Comparison of ENCODE assay signal across 8 mouse cellular contexts in genomic region chr6:113075261-113075660, GRCm38 (mm10). TPM values are rescaled to one million over a fixed set of nuclear protein-coding genes. Genes with fewer than 3 reads are reported as not detected.
DNase-seq lines count a peak whose midpoint lies in the region; ATAC-seq and TF ChIP-seq lines count a peak whose summit lies in the region.

No protein-coding gene starts in this region.

- peak; percentile 26 for DNase-seq in lung, embryonic 14.5 days
- no peak for DNase-seq in lung, postnatal 14 days
- peak; percentile 25 for DNase-seq in c-Kit-positive CD71-negative TER-119-negative erythroid progenitor cells, embryonic 14.5 days (ENCODE audit: low read depth)
- no peak for DNase-seq in intestine, embryonic 14.5 days (ENCODE audit: low spot score)
- no peak for DNase-seq in thymus, postnatal 36 days
- no peak for DNase-seq in left cerebral cortex, adult 8-10 months (ENCODE audit: low spot score in 2 of 2)

- no peaks in the 10 kb centered on the region for H3K9me3 ChIP-seq in lung, embryonic 14.5 days (ENCODE audit: low read depth, low read length)
- H3K9me3 ChIP-seq in intestine, embryonic 14.5 days (ENCODE audit: control insufficient read depth, low read length): no peaks in the 10 kb centered on the region
- H3K9me3 ChIP-seq in neural tube, embryonic 14.5 days (ENCODE audit: control insufficient read depth, low read length): no peaks in the 10 kb centered on the region

- no peak for TF ChIP-seq CTCF in lung, embryonic 14.5 days (IDR thresholded peaks at IDR 0.05; ENCODE audit: low read depth)

- H3K4me3 ChIP-seq in lung, embryonic 14.5 days (ENCODE audit: low read depth, low read length): peak overlapping the region; percentile 95
- peak overlapping the region; percentile 80 for H3K4me3 ChIP-seq in intestine, embryonic 14.5 days (ENCODE audit: low read depth, low read length)
- peak overlapping the region; percentile 91 for H3K4me3 ChIP-seq in neural tube, embryonic 14.5 days (ENCODE audit: low read depth, low read length)

- peak overlapping the region; percentile 100 for H3K27ac ChIP-seq in lung, embryonic 14.5 days (ENCODE audit: low read depth)
- peak overlapping the region; percentile 100 for H3K27ac ChIP-seq in intestine, embryonic 14.5 days (ENCODE audit: low read depth)
- no peak overlapping the region for H3K27ac ChIP-seq in neural tube, embryonic 14.5 days (ENCODE audit: low read depth, low read length)

- H3K4me1 ChIP-seq in lung, embryonic 14.5 days (ENCODE audit: insufficient read depth): 0 out of 2 replicates have a peak, but pooled peaks cover 12% of the 10 kb centered on the region
- H3K4me1 ChIP-seq in intestine, embryonic 14.5 days (replicated peaks; ENCODE audit: control insufficient read depth, insufficient read depth, low read length): peaks cover 19% of the 10 kb centered on the region
- peaks cover 26% of the 10 kb centered on the region for H3K4me1 ChIP-seq in neural tube, embryonic 14.5 days (ENCODE audit: control insufficient read depth, insufficient read depth, low read length)

- peak overlapping the region; percentile 73 for H3K4me2 ChIP-seq in lung, embryonic 14.5 days
- H3K4me2 ChIP-seq in intestine, embryonic 14.5 days (ENCODE audit: low read length): peak overlapping the region; percentile 64
- H3K4me2 ChIP-seq in neural tube, embryonic 14.5 days (ENCODE audit: low read depth, low read length): peak overlapping the region; percentile 79

- ATAC-seq in lung, embryonic 14.5 days (ENCODE audit: insufficient read depth): no peak
- ATAC-seq in intestine, embryonic 14.5 days (replicated peaks; ENCODE audit: low FRiP score, low TSS enrichment, low read depth): no peak
- no peak for ATAC-seq in neural tube, embryonic 14.5 days (ENCODE audit: low read depth)
- no peak for ATAC-seq in cerebellum, adult (ENCODE audit: insufficient number of reproducible peaks, low FRiP score, low TSS enrichment)

- WGBS in lung, embryonic 14.5 days: 14% methylated on average over 3 of the region's 3 CpGs
- WGBS in intestine, embryonic 14.5 days: 25% methylated on average over 3 of the region's 3 CpGs
- WGBS in neural tube, embryonic 14.5 days: 40% methylated on average over 3 of the region's 3 CpGs

- H3K36me3 ChIP-seq in lung, embryonic 14.5 days (ENCODE audit: insufficient read depth): peaks cover 10% of the 10 kb centered on the region
- peaks cover 9% of the 10 kb centered on the region; the same call in 1 of the 2 replicates for H3K36me3 ChIP-seq in intestine, embryonic 14.5 days (ENCODE audit: control insufficient read depth, insufficient read depth, low read length)
- H3K36me3 ChIP-seq in neural tube, embryonic 14.5 days (ENCODE audit: control insufficient read depth, insufficient read depth, low read length): no peaks in the 10 kb centered on the region

- peak overlapping the region; percentile 99 for H3K9ac ChIP-seq in lung, embryonic 14.5 days
- peak overlapping the region; percentile 98 for H3K9ac ChIP-seq in intestine, embryonic 14.5 days (ENCODE audit: low read length)
- H3K9ac ChIP-seq in neural tube, embryonic 14.5 days (replicated peaks; ENCODE audit: low read depth, low read length): no peak overlapping the region; the same call in 1 of the 2 replicates

- H3K27me3 ChIP-seq in lung, embryonic 14.5 days (ENCODE audit: insufficient read depth, low read length): no peaks in the 10 kb centered on the region
- no peaks in the 10 kb centered on the region for H3K27me3 ChIP-seq in intestine, embryonic 14.5 days (replicated peaks; ENCODE audit: control insufficient read depth, insufficient read depth, low read length)
- H3K27me3 ChIP-seq in neural tube, embryonic 14.5 days (ENCODE audit: control insufficient read depth, insufficient read depth, low read length): no peaks in the 10 kb centered on the region

RNA-seq across cellular contexts. Expression of gene Setd5, which starts 1.9 kb away (rescaled TPM):
- 96.9 and 102 TPM in 2 replicates for polyA plus RNA-seq in lung, embryonic 14.5 days (2014; fragmentation: Nextera tagmentation; extraction: Ambion mirVana)
- 90.0 and 91.5 TPM in 2 replicates for polyA plus RNA-seq in intestine, embryonic 14.5 days (2014; fragmentation: Nextera tagmentation; extraction: Ambion mirVana)
- polyA plus RNA-seq in neural tube, embryonic 14.5 days (2014; fragmentation: Nextera tagmentation; extraction: Ambion mirVana): 56.3 and 63.1 TPM in 2 replicates
- total RNA-seq in left cerebral cortex, adult 8-10 months (2022): 100 to 1,000 TPM; 107 to 112 (median 109) TPM

RNA-seq across cellular contexts. Expression of gene Thumpd3, which starts 29.2 kb away (rescaled TPM):
- polyA plus RNA-seq in lung, embryonic 14.5 days (2014; fragmentation: Nextera tagmentation; extraction: Ambion mirVana): 41.6 and 46.3 TPM in 2 replicates
- polyA plus RNA-seq in intestine, embryonic 14.5 days (2014; fragmentation: Nextera tagmentation; extraction: Ambion mirVana): 48.2 and 48.9 TPM in 2 replicates
- polyA plus RNA-seq in neural tube, embryonic 14.5 days (2014; fragmentation: Nextera tagmentation; extraction: Ambion mirVana): 46.6 and 47.2 TPM in 2 replicates
- total RNA-seq in left cerebral cortex, adult 8-10 months (2022): 10 to 100 TPM; 25.3 to 30.8 (median 27.7) TPM

Comparison
In these comparisons a context has a peak if more than half of its experiments do, and no peak if none do; other contexts are left out.
1. DNase-seq: peak in lung, embryonic 14.5 days (single experiment) and c-Kit-positive CD71-negative TER-119-negative erythroid progenitor cells, embryonic 14.5 days (single experiment); none in lung, postnatal 14 days (single experiment), intestine, embryonic 14.5 days (single experiment), thymus, postnatal 36 days (0 of 2) and left cerebral cortex, adult 8-10 months (0 of 2).
2. Peak in every context shown above with its lines, with median percentiles within 50 percentile points of each other: H3K4me2 ChIP-seq and H3K4me3 ChIP-seq.